Mouse (Mus musculus): ENCODE results near the gene Tnc.

GRCm38 (mm10) chr4:64089378-64089777 is 42.6 kb upstream of the Tnc start:
- no peak for TF ChIP-seq CTCF (conservative IDR thresholded peaks at IDR 0.05; ENCODE audit: low read length)
- no peak for TF ChIP-seq POU5F1 (IDR thresholded peaks at IDR 0.05; ENCODE audit: borderline replicate concordance, low read length)
- TF ChIP-seq NANOG (IDR thresholded peaks at IDR 0.05; ENCODE audit: borderline replicate concordance, low read length), result no peak

Measured in E14TG2a.4 (cell line).